Mouse (Mus musculus): ENCODE measurements at regions not wholly inside any gene's neighbourhood (a gene's known extent, or its start where the extent isn't known, plus 50 kb on each side); places are given as distances from the start of the nearest gene placed in this dataset.

GRCm38 (mm10) chr12:29118336-29118735 is 366.7 kb downstream of the Eipr1 start:
- in situ Hi-C loops (cut with MboI, MseI) = no loop called here

- in situ Hi-C loops (cut with MboI, MseI) = no loop called here
Measured at GRCm38 (mm10) chr12:29121159-29121558, 369.6 kb downstream of the Eipr1 start.

- in situ Hi-C loops (cut with MboI, MseI) = no loop called here
Measured at GRCm38 (mm10) chr12:29122931-29123330, 371.3 kb downstream of the Eipr1 start.

- in situ Hi-C loops (cut with MboI, MseI) = no loop called here
Measured at GRCm38 (mm10) chr12:29124079-29124668, 372.6 kb downstream of the Eipr1 start.

- in situ Hi-C loops (cut with MboI, MseI) = no loop called here
Measured at GRCm38 (mm10) chr12:29128844-29129243, 377.2 kb downstream of the Eipr1 start.

- in situ Hi-C loops (cut with MboI, MseI) = no loop called here
Measured at GRCm38 (mm10) chr12:29129331-29129730, 377.7 kb downstream of the Eipr1 start.

GRCm38 (mm10) chr12:29134326-29134725 is 382.7 kb downstream of the Eipr1 start:
- in situ Hi-C loops (cut with MboI, MseI) = no loop called here

- in situ Hi-C loops (cut with MboI, MseI) = no loop called here
Measured at GRCm38 (mm10) chr12:29136850-29137268, 385.3 kb downstream of the Eipr1 start.

GRCm38 (mm10) chr12:29137455-29137854 is 385.9 kb downstream of the Eipr1 start:
- in situ Hi-C loops (cut with MboI, MseI) = no loop called here

- in situ Hi-C loops (cut with MboI, MseI) = no loop called here
Measured at GRCm38 (mm10) chr12:29140576-29140975, 387.6 kb upstream of the Myt1l start.

- in situ Hi-C loops (cut with MboI, MseI) = no loop called here
Measured at GRCm38 (mm10) chr12:29141132-29141531, 387.1 kb upstream of the Myt1l start.

GRCm38 (mm10) chr12:29141855-29142254 is 386.3 kb upstream of the Myt1l start:
- in situ Hi-C loops (cut with MboI, MseI) = no loop called here

- in situ Hi-C loops (cut with MboI, MseI) = no loop called here
Measured at GRCm38 (mm10) chr12:29143297-29143696, 384.9 kb upstream of the Myt1l start.

GRCm38 (mm10) chr12:29160920-29161319 is 367.3 kb upstream of the Myt1l start:
- in situ Hi-C loops (cut with MboI, MseI) = no loop called here

GRCm38 (mm10) chr12:29161546-29161945 is 366.6 kb upstream of the Myt1l start:
- in situ Hi-C loops (cut with MboI, MseI) = no loop called here

- in situ Hi-C loops (cut with MboI, MseI) = no loop called here
Measured at GRCm38 (mm10) chr12:29164701-29165100, 363.5 kb upstream of the Myt1l start.

GRCm38 (mm10) chr12:29166316-29166715 is 361.9 kb upstream of the Myt1l start:
- in situ Hi-C loops (cut with MboI, MseI) = no loop called here

- in situ Hi-C loops (cut with MboI, MseI) = no loop called here
Measured at GRCm38 (mm10) chr12:29167922-29168321, 360.3 kb upstream of the Myt1l start.

GRCm38 (mm10) chr12:29175698-29176440 is 352.3 kb upstream of the Myt1l start:
- in situ Hi-C loops (cut with MboI, MseI) = no loop called here

GRCm38 (mm10) chr12:29177145-29177544 is 351.0 kb upstream of the Myt1l start:
- in situ Hi-C loops (cut with MboI, MseI) = no loop called here

- in situ Hi-C loops (cut with MboI, MseI) = no loop called here
Measured at GRCm38 (mm10) chr12:29178168-29178895, 349.9 kb upstream of the Myt1l start.

GRCm38 (mm10) chr12:29179405-29179804 is 348.8 kb upstream of the Myt1l start:
- in situ Hi-C loops (cut with MboI, MseI) = no loop called here

GRCm38 (mm10) chr12:29180576-29180975 is 347.6 kb upstream of the Myt1l start:
- in situ Hi-C loops (cut with MboI, MseI) = no loop called here
